Mouse (Mus musculus) layer of hippocampus, adult 2 months (tissue): ENCODE results near the gene Gcnt2. TPM values are rescaled to one million over a fixed set of nuclear protein-coding genes. Genes with fewer than 3 reads are reported as not detected.

Experiments used
- DNase-seq, 2 experiments: peaks; one replicate each; pipeline ENCODE4 v3.0.0; 2022; ENCODE audit warnings: low spot score in 2 of 2
- H3K27ac ChIP-seq: fragments of 200-600 bp; 2 replicates; pipeline ENCODE4 v1.8.1; 2022
- H3K4me3 ChIP-seq: fragments of 200-600 bp; 2 replicates; pipeline ENCODE4 v1.8.1; 2022; ENCODE audit warnings: mild to moderate bottlenecking
- CTCF ChIP-seq: fragments of 200-600 bp; conservative IDR thresholded peaks from 2 replicates; pipeline ENCODE4 v1.8.1; 2022; ENCODE audit warnings: antibody characterized with exemption, mild to moderate bottlenecking, moderate library complexity
- long read RNA-seq, 2 experiments: library from polyadenylated mRNA; stranded (forward); transcript quantifications; one replicate each; pipeline ENCODE4 v2.0.0; 2021; ENCODE audit warnings: borderline mapping rate in 2 of 2
- total RNA-seq, 2 experiments: library from RNA; stranded (reverse); gene quantifications; 2 replicates each; pipeline ENCODE4 v1.2.3; 2021

The Gcnt2 gene
- 10 to 100 TPM; 16.3 to 17.0 TPM for total RNA-seq
- long read RNA-seq, experiment 1, full-length matches to known transcripts = 3 of 7 reads
- long read RNA-seq, experiment 1, partial matches to known transcripts = 0 of 7 reads
- long read RNA-seq, experiment 1, other reads (novel, unspliced or antisense) = 4 of 7 reads
- long read RNA-seq, experiment 2, full-length matches to known transcripts = 7 of 10 reads
- long read RNA-seq, experiment 2, partial matches to known transcripts = 0 of 10 reads
- long read RNA-seq, experiment 2, other reads (novel, unspliced or antisense) = 3 of 10 reads

DNA sequence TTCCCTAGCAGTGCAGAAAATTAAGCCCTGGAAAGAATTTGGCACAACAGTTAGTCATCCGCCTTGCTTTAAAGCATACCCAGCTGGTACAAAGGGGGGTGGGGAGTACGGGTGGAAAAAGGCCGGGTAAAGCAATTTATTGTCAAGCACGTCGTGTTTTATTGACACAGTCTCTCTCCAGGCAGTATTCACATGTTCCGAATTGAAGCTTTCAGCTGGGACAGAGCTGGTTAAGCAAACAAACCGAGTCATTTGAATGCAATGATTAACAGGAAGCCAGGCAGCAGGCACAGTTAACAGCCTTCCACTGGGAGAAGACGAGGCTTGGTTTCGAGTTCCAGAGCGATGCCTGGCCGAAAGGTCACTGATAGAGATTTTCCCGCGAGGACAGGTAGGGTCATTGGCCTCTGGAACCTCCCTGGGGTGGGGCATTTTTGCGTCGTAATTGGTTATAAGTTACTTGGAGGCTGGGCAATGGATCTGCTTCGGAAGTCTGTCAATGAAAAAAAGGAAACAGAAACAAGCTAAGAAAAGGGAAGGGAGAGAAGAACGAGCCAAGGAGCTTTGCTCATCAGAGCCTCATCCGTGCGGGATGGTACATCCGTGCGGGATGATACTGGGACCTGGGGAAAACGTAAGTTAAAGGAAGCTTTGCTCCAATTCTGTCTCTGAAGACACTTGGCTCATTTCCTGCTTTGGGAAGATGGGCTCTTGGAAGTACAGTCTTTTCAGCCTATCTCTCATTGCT, at the start of gene Gcnt2:
Gene Gcnt2 (plus strand): TSS at position 103 of the 748 bp plus-strand sequence.
- Histone ChIP-seq H3K4me3 (peak within 1 kb of the TSS; percentile 62), H3K27ac (peak within 1 kb of the TSS; percentile 83)
- TF ChIP-seq CTCF = no peak
- peak; percentile 57 to 77 for DNase-seq

DNA sequence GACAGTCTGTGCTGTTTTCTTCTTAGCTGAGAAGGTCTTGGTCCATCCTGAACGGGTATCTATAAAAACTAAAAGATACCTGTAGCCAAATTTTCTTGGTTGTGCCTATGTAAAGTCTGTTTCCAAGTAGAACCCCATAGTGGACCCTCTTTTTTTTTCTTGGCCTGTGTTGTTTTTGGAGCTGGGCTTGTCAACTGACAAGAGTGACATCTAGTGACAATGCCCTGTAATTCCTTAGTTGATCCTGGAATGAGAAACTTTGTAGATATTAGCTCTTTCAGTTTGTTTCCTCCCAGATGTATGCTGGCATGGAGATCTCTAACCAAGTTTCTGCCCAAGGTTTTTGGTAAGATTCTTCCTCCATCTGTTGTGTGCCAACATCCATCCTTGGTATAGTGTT, 38.9 kb upstream of the Gcnt2 start:
- peak; percentile 69 for TF ChIP-seq CTCF
- Histone ChIP-seq H3K27ac (no peak overlapping the region), H3K4me3 (no peak overlapping the region)
- DNase-seq = no peak

DNA sequence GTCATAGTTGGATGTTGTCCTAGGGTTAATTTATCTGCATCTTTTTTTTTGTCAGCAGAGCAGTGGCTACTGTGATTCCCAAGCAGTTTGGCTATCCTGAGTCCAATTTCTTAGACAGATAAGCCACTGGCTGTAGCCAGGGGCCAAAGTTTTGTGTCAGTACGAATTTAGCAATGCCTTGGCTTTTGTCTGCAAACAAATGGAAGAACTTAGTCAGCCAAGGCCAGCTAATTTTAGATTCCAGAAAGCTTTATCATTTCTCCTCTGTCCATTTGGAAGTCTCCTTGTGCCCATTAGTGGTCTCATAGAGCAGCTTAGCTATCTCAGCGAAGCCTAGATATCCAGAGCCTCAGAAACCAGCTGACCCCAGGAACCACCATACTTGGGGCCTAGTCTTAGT, 37.6 kb upstream of the Gcnt2 start:
- H3K4me3 ChIP-seq = no peak overlapping the region
- DNase-seq = no peak
- no peak for TF ChIP-seq CTCF
- H3K27ac ChIP-seq = no peak overlapping the region

DNA sequence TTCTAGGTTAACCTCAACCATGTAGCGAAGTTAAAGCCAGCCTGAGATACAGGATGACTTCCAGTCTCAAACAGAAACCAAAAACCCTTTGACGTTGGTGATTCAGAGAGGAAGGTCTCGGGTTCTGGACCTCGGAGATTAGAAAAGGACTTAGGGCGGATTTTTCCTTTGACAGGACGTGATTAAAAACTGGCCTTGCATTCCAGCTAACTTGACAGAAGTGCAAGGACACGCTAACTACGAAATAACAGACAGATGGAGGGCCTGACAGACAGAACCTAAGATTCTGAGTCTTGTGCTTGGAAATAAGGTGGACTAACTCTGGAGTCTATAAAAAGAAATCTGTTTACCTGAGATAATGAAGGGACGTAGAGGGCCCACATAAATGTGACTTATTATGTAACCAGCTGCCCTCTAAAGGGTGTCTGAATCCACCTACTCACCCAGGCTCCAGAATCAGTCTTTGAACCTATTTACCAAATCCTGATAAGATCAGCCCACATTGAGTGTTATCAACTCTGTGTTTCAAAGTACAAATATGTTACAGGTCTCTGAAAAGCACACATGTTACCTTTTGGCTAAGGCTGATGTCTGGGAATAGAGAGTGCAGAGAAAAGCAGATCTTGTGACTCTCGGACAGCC, 18.3 kb upstream of the Gcnt2 start:
- DNase-seq = no peak
- H3K4me3 ChIP-seq = no peak overlapping the region
- H3K27ac ChIP-seq = no peak overlapping the region
- TF ChIP-seq CTCF = no peak

DNA sequence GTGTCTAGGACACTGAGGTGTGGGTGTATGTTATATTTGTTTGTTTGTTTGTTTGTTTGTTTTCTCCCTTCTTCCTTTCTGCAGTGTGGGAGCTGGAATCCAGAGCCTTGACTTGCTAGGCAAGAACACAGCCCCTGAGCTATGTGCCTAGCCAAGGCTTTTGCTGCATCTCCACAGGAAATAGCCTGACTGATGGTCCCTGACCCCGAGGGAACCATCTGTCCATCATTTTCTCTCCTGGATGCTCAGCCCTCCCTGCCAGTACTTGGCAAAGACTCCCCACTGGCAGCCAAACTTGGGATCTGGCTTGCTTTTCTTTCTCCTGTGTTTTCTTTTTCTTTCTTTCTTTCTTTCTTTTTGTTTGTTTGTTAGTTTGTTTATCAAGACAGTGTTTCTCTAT, 17.4 kb upstream of the Gcnt2 start:
- DNase-seq = no peak
- H3K27ac ChIP-seq = no peak overlapping the region
- TF ChIP-seq CTCF = no peak
- no peak overlapping the region for H3K4me3 ChIP-seq

DNA sequence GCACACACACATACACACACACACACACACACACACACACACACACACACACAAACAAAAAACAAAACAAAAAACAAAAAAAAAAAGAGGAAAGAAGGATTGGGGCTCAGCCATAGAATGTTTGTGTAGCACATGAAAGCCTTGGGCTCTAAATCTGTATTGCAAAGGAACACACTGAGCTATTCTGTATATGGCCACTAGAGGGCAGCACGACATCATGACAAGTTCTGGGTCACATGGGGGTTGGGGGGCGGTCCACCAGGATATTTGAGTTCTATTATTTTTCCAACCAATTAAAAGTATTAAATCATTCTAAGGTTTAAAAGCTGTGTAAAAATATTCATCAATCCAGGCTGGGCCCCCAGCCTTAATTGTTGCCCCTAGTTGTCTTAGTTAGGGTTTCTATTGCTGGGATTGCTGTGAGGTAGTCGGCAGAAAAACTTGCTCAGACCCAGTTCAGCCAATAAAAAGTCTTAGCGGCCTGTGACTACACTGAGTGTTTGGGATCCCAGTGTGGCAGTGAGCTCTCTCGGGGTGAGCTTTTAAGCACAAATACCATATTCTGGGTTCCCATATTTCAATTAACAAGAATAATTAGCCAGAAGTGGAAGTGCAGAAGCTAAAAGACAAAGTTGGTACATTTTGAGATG, 16.0 kb upstream of the Gcnt2 start:
- peak; percentile 83 for TF ChIP-seq CTCF
- peak; percentile 72 to 83 for DNase-seq
- no peak overlapping the region for H3K27ac ChIP-seq
- peak overlapping the region; percentile 34; the same call in 1 of the 2 replicates for H3K4me3 ChIP-seq

DNA sequence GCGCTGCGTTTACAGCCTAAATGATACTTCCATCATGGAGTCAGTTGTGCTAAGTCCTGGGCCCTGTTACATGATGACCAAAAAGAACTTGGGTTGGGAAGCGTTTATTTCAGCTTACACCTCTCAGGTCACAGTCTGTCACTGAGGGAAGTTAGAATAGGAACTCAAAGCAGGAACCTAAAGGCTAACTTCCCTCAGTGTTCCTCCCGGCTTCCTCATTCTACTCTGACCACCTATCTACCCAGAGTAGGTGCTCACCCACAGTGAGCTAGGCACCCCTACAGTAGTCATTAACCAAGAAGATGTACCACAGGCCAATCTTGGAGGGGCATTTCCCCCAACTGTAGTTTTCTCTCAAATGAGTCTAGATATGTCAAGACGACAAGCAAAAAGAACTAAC, 15.4 kb upstream of the Gcnt2 start:
- Histone ChIP-seq H3K4me3 (no peak overlapping the region), H3K27ac (no peak overlapping the region)
- TF ChIP-seq CTCF = no peak
- DNase-seq = no peak

DNA sequence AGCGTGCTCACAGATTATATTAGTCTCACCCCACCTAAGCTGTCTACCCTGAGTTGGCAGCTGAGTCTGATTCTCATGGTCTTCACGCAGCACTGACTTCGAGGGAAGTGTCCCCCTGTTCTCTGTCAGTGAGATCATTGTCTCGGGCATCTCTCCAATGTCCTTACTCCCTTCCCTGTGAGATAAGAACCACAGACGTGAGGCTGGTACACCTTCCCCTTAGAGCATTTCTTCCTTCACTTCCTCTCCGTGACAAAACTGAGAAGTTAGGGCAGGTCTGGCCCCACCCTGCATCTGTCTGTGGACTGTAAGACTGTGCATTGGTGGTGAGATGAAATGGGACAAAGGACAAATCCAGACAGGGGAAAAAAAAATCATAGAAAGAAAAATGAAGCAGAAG, 13.6 kb upstream of the Gcnt2 start:
- no peak overlapping the region for H3K4me3 ChIP-seq
- DNase-seq = no peak
- no peak overlapping the region for H3K27ac ChIP-seq
- TF ChIP-seq CTCF = no peak

DNA sequence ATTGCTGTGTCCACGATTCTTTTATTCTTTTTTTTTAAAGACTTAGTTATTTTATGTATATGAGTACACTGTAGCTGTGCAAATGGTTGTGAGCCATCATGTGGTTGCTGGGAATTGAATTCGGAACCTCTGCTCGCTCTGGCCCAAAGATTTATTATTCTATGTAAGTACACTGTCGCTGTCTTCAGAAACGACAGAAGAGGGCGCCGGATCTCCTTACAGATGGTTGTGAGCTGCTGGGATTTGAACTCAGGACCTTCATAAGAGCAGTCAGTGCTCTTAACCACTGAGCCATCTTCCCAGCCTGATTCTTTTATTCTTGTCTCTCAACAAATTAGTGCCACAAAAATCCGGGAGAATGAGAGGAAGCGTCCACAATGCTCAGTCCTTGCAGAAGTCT, 13.2 kb upstream of the Gcnt2 start:
- no peak overlapping the region for H3K4me3 ChIP-seq
- TF ChIP-seq CTCF = peak; percentile 68
- DNase-seq = no peak
- H3K27ac ChIP-seq = no peak overlapping the region

DNA sequence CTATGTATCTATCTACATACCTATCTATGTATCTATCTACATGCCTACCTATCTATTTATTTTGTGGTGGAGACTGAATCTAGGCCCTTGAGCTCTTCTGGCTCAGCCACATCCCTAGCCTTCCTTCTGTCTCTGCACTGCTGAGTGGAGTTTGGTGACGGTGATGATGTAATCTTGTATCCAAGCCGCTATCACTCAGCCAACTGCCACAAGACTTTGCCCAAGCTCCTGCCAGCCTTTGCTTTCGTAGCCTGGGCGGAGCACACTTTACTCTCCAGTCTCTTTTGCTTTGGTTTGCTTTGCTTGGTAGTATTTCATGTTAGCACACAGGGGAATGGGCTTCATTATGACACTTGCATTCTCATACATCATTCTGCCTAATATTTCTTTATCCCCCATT, 11.7 kb upstream of the Gcnt2 start:
- TF ChIP-seq CTCF = no peak
- DNase-seq = no peak

DNA sequence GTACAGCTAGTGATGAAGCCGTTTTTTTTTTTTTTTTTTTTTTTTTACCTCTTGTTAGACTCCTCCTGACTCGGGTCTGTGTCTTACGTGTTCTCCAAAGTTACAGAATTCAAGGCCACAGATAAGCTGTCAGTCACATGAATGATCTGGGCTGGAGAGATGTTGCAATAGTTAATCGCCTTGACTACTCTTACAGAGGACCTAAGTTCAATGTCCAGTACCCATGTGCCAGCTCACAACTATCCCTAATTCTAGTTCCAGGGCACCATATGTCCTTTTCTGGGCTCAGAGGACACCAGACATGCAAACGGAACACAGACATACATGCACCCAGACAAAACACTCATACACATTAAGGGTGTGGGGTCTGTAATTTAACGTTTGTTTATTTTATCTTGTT, 8.9 kb upstream of the Gcnt2 start:
- TF ChIP-seq CTCF = no peak
- Histone ChIP-seq H3K27ac (no peak overlapping the region), H3K4me3 (no peak overlapping the region)
- no peak for DNase-seq

More for the DNA sequence above, 11.7 kb upstream of the Gcnt2 start:
- H3K4me3 ChIP-seq = no peak overlapping the region
- no peak overlapping the region for H3K27ac ChIP-seq

DNA sequence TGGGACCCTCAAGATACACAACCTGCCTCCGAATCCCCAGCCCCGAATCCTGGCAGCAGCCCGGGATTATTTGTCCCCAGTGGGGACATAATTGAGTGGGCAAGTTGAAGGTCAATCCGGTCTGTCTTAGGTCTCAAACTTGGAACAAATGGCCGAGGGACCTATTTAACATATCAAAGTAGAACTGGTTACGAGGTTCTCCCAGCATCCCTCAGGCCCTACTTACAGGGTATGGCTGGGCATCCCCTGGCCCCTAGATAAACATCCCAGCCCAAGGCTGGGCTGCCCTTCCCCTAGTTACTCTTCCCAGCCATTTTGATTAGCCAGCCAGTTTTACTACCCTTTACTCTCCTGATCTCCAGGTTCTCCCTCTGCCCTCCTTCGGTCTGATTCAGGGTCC, 8.3 kb upstream of the Gcnt2 start:
- no peak for DNase-seq

DNA sequence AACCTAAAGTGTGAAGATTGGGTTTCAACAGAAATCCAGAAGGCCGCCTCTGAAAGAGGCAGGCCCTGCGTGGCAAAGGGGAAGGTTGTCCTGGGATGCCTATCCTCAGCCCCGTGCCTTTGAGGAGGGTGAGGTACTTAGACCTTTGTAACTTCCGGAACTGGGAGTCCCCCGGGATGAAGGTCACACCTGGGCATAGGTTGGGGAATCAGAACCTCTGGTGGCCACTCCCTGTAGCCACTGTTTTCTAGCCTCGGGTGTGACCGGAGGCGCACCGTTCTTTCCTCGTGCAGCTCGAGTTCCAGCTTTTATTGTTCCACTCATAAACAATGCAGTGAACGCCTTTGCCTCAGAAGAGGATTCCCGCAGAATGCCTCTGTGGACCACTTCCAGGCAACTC, 7.6 kb upstream of the Gcnt2 start:
- no peak for TF ChIP-seq CTCF
- Histone ChIP-seq H3K27ac (no peak overlapping the region), H3K4me3 (no peak overlapping the region)
- DNase-seq = no peak

More for the DNA sequence above, 8.3 kb upstream of the Gcnt2 start:
- no peak for TF ChIP-seq CTCF
- H3K27ac ChIP-seq = no peak overlapping the region
- H3K4me3 ChIP-seq = no peak overlapping the region
